Mouse (Mus musculus) heart, embryonic 13.5 days (tissue): ENCODE measurements around the gene Palmd. TPM values are rescaled to one million over a fixed set of nuclear protein-coding genes. Genes with fewer than 3 reads are reported as not detected.

Experiments
- ATAC-seq: fragments of 200-750 bp; cut with Nextera tagmentation; 2 replicates; pipeline ENCODE4 v1.8.0; 2017; ENCODE audit warnings: moderate TSS enrichment; ENCODE audit not compliant: insufficient number of reproducible peaks, low FRiP score, low TSS enrichment; ENCODE audit errors: extremely low read depth
- H3K27ac ChIP-seq: fragments of 300-500 bp; sonication (generic); replicated peaks from 2 replicates; pipeline ENCODE4 v1.5.1; 2015; ENCODE audit warnings: moderate library complexity, mild to moderate bottlenecking, inconsistent platforms
- H3K27me3 ChIP-seq: fragments of 300-500 bp; sonication (generic); replicated peaks from 2 replicates; pipeline ENCODE4 v1.6.1; 2015; ENCODE audit warnings: mild to moderate bottlenecking, inconsistent platforms
- H3K36me3 ChIP-seq: fragments of 300-500 bp; sonication (generic); 2 replicates; pipeline ENCODE4 v1.6.1; 2015; ENCODE audit warnings: mild to moderate bottlenecking, inconsistent platforms
- H3K4me1 ChIP-seq: fragments of 300-500 bp; sonication (generic); 2 replicates; pipeline ENCODE4 v1.6.1; 2015; ENCODE audit warnings: inconsistent platforms
- H3K4me2 ChIP-seq: fragments of 300-500 bp; sonication (generic); 2 replicates; pipeline ENCODE4 v1.6.1; 2015; ENCODE audit warnings: inconsistent platforms, mild to moderate bottlenecking, moderate library complexity
- H3K4me3 ChIP-seq: fragments of 300-500 bp; sonication (generic); 2 replicates; pipeline ENCODE4 v1.5.1; 2015; ENCODE audit warnings: moderate library complexity, mild to moderate bottlenecking, inconsistent platforms
- H3K9ac ChIP-seq: fragments of 300-500 bp; sonication (generic); 2 replicates; pipeline ENCODE4 v1.6.1; 2015; ENCODE audit warnings: inconsistent platforms, mild to moderate bottlenecking, moderate library complexity
- H3K9me3 ChIP-seq: fragments of 300-500 bp; sonication (generic); 2 replicates; pipeline ENCODE4 v1.6.1; 2016; ENCODE audit warnings: inconsistent platforms
- WGBS: fragments of 180-500 bp; shearing (Covaris S2); methylation state at CpG from one replicate; pipeline ENCODE4 v1.1.7; 2015; ENCODE audit warnings: mixed read lengths; 5-methylcytosine and 5-hydroxymethylcytosine counted together
- polyA plus RNA-seq: library from polyadenylated mRNA; unstranded; fragments of >200 nt; fragmentation: Nextera tagmentation; extraction: Ambion mirVana; gene quantifications from 2 replicates; pipeline ENCODE4 v1.2.1, GENCODE M21; 2015

Palmd gene
- 13.2 and 13.6 TPM in 2 replicates for polyA plus RNA-seq

GRCm38 (mm10) chr3:116968540-116968997, at the start of gene Palmd:
Palmd (minus strand) TSS chr3:116968987.
- Histone ChIP-seq H3K9ac (peak within 1 kb of the TSS; percentile 85), H3K9me3 (no peaks in the 10 kb centered on the region), H3K4me1 (peaks cover 14% of the 10 kb centered on the region; the same call in 1 of the 2 replicates), H3K4me2 (peak within 1 kb of the TSS; percentile 76), H3K36me3 (no peaks in the 10 kb centered on the region), H3K27ac (peak within 1 kb of the TSS; percentile 84), H3K4me3 (peak within 1 kb of the TSS; percentile 60), H3K27me3 (no peaks in the 10 kb centered on the region)
- 6% methylated on average over 17 of the region's 17 CpGs for WGBS
- ATAC-seq = no peak

DNA sequence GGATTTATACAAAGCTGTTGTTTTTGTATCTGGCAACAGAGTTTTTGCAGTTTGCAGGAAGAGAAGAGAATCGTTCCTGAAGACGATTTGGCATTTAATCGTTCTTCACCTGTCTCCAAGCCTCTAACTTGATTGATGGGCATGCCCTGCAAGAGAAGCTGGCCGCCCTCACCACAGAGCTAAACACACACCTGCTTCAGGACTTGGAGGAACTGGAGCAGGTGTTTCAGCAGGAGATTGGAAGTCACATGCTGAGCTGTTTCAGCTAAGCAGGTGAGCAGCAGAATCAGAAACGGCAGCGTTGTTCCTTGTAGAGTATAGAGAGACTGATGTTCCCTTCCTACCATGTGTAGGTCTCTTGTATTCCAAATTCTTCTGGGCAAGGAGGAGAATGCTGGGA, 41.4 kb upstream of the Palmd start:
- no peak for ATAC-seq
- no peak overlapping the region for H3K9ac ChIP-seq
- no peaks in the 10 kb centered on the region for H3K9me3 ChIP-seq
- H3K4me3 ChIP-seq = no peak overlapping the region
- no peak overlapping the region for H3K27ac ChIP-seq
- no peaks in the 10 kb centered on the region for H3K27me3 ChIP-seq
- H3K36me3 ChIP-seq = no peaks in the 10 kb centered on the region
- no peaks in the 10 kb centered on the region for H3K4me1 ChIP-seq
- 73% methylated on average over 6 of the region's 6 CpGs for WGBS
- no peak overlapping the region for H3K4me2 ChIP-seq

DNA sequence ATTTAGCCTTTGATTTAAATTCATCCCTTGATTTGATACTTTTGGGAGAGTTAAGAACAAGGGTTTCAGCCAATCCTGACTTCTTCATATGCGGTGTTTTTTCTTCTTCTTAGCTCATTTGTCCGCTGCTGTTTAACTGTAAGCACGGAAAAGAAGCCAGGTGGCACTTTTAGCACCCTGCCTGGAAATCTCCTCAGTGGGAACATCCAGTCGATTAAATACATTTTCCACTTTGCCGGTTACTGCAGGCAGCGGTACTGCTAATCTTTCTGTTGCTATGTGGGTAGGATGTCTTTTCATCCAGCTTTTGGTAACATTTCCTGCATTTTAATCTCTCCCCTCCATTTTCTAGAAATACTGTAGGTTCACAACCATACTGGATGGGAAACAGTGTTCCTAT, 38.6 kb upstream of the Palmd start:
- WGBS = 81% methylated on average over 6 of the region's 6 CpGs
- no peak overlapping the region for H3K4me3 ChIP-seq
- H3K27ac ChIP-seq = no peak overlapping the region
- H3K4me2 ChIP-seq = no peak overlapping the region
- H3K36me3 ChIP-seq = no peaks in the 10 kb centered on the region
- H3K9ac ChIP-seq = no peak overlapping the region
- no peaks in the 10 kb centered on the region for H3K27me3 ChIP-seq
- peaks cover 8% of the 10 kb centered on the region for H3K4me1 ChIP-seq
- no peak for ATAC-seq
- H3K9me3 ChIP-seq = no peaks in the 10 kb centered on the region

GRCm38 (mm10) chr3:117006636-117007035, 37.8 kb upstream of the Palmd start:
- ATAC-seq = no peak
- H3K27ac ChIP-seq = no peak overlapping the region
- no peak overlapping the region for H3K4me3 ChIP-seq
- H3K9ac ChIP-seq = no peak overlapping the region
- no peaks in the 10 kb centered on the region for H3K36me3 ChIP-seq
- H3K4me1 ChIP-seq = peaks cover 8% of the 10 kb centered on the region
- no peaks in the 10 kb centered on the region; the same call in 1 of the 2 replicates for H3K27me3 ChIP-seq
- no peak overlapping the region for H3K4me2 ChIP-seq
- WGBS = 82% methylated on average over 3 of the region's 3 CpGs
- no peaks in the 10 kb centered on the region for H3K9me3 ChIP-seq

DNA sequence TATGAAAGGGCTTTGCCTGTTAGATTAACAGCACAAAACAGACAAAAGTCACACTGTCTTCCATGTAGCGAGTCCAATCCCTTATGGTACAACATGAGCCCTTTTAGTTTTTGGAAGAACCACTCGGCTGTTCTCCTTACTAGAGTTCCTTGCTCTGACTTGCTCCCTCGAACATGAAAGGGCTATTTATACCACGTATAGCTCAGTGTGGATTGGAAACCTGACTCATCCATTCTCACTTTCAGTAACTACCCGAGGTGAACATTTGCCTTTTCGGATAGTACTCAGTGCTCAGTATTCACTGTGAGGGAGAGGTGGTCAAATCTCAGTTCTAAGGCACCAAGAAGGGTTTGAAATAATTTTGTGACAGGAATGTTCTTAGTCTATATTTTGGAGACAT, 34.6 kb upstream of the Palmd start:
- no peak overlapping the region for H3K27ac ChIP-seq
- ATAC-seq = no peak
- no peaks in the 10 kb centered on the region for H3K9me3 ChIP-seq
- peaks cover 8% of the 10 kb centered on the region for H3K4me1 ChIP-seq
- no peak overlapping the region for H3K4me2 ChIP-seq
- no peak overlapping the region for H3K4me3 ChIP-seq
- no peak overlapping the region for H3K9ac ChIP-seq
- WGBS = 56% methylated on average over 6 of the region's 6 CpGs
- H3K27me3 ChIP-seq = no peaks in the 10 kb centered on the region; the same call in 1 of the 2 replicates
- no peaks in the 10 kb centered on the region for H3K36me3 ChIP-seq

- H3K9me3 ChIP-seq = no peaks in the 10 kb centered on the region
- H3K36me3 ChIP-seq = no peaks in the 10 kb centered on the region
- no peak overlapping the region for H3K4me2 ChIP-seq
- no peaks in the 10 kb centered on the region; the same call in 1 of the 2 replicates for H3K27me3 ChIP-seq
- no peak overlapping the region for H3K9ac ChIP-seq
- WGBS = 61% methylated on average over 9 of the region's 9 CpGs
- no peak overlapping the region for H3K4me3 ChIP-seq
- H3K27ac ChIP-seq = no peak overlapping the region
- ATAC-seq = no peak
- H3K4me1 ChIP-seq = peaks cover 8% of the 10 kb centered on the region
Measured at GRCm38 (mm10) chr3:117001686-117002485, 33.1 kb upstream of the Palmd start.

GRCm38 (mm10) chr3:116993011-116993410, 24.2 kb upstream of the Palmd start:
- Histone ChIP-seq H3K4me1 (no peaks in the 10 kb centered on the region), H3K9me3 (no peaks in the 10 kb centered on the region), H3K27me3 (no peaks in the 10 kb centered on the region), H3K36me3 (no peaks in the 10 kb centered on the region), H3K4me3 (no peak overlapping the region), H3K9ac (no peak overlapping the region), H3K4me2 (no peak overlapping the region), H3K27ac (no peak overlapping the region)
- no peak for ATAC-seq
- 75% methylated on average over 2 of the region's 2 CpGs for WGBS

DNA sequence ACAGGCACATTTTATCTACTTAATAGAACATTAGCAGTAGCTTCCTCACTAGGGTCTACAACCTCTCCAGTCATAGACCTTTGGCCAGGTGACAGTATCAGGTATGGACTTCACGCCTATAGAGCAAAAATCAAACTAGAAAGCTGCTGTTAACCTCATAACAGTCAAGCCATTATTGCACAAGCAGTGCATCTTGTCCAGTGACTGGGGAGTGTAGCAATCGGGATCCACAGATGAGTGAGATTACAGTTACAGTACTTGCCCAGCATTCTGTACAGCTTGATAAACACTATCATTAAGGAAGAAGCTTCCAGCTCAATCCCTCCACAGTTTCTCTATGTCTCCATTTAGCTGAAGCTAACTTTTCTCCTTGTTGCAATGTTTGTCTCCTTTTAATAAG, 22.4 kb upstream of the Palmd start:
- Histone ChIP-seq H3K4me1 (no peaks in the 10 kb centered on the region), H3K36me3 (no peaks in the 10 kb centered on the region), H3K27me3 (no peaks in the 10 kb centered on the region), H3K9ac (no peak overlapping the region), H3K27ac (no peak overlapping the region), H3K9me3 (no peaks in the 10 kb centered on the region), H3K4me3 (no peak overlapping the region), H3K4me2 (no peak overlapping the region)
- 81% methylated on average over 2 of the region's 2 CpGs for WGBS
- ATAC-seq = no peak

- no peaks in the 10 kb centered on the region for H3K36me3 ChIP-seq
- H3K4me3 ChIP-seq = no peak overlapping the region
- H3K27me3 ChIP-seq = no peaks in the 10 kb centered on the region
- no peak overlapping the region for H3K27ac ChIP-seq
- H3K9ac ChIP-seq = no peak overlapping the region
- no peaks in the 10 kb centered on the region for H3K9me3 ChIP-seq
- 0 out of 2 replicates have a peak, but pooled peaks cover 2% of the 10 kb centered on the region for H3K4me1 ChIP-seq
- 70% methylated on average over 3 of the region's 3 CpGs for WGBS
- H3K4me2 ChIP-seq = no peak overlapping the region
- no peak for ATAC-seq
Measured at GRCm38 (mm10) chr3:116988221-116988620, 19.4 kb upstream of the Palmd start.

GRCm38 (mm10) chr3:116986451-116986850, 17.7 kb upstream of the Palmd start:
- no peak overlapping the region for H3K9ac ChIP-seq
- no peak overlapping the region for H3K4me3 ChIP-seq
- no peaks in the 10 kb centered on the region for H3K9me3 ChIP-seq
- no peak overlapping the region for H3K27ac ChIP-seq
- H3K4me2 ChIP-seq = no peak overlapping the region
- H3K4me1 ChIP-seq = 0 out of 2 replicates have a peak, but pooled peaks cover 2% of the 10 kb centered on the region
- H3K27me3 ChIP-seq = no peaks in the 10 kb centered on the region
- no peaks in the 10 kb centered on the region for H3K36me3 ChIP-seq
- ATAC-seq = no peak
- WGBS = 49% methylated on average over 2 of the region's 2 CpGs

DNA sequence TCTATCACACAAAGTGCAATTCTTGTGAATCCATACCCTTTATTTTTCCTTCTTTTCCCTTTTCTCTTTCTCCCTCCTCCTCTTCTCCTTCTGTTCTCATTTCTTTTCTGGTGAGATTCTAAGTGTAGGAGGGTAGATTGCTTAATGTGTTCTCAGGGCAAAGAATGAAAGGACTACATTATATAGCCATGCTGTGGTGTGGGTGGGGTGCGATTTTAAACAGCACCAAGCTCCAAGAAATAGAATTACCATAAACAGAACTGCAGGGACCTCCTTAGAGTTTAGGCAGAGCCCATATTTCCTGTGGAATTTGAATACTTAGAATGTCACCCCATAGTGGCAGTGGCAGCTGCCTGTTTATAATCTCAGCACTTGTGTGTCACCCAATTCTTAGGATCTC, 17.0 kb upstream of the Palmd start:
- no peaks in the 10 kb centered on the region for H3K9me3 ChIP-seq
- H3K4me3 ChIP-seq = no peak overlapping the region
- ATAC-seq = no peak
- WGBS = 70% methylated on average over 1 of the region's 1 CpGs
- H3K4me1 ChIP-seq = 0 out of 2 replicates have a peak, but pooled peaks cover 2% of the 10 kb centered on the region
- no peaks in the 10 kb centered on the region for H3K36me3 ChIP-seq
- no peak overlapping the region for H3K27ac ChIP-seq
- H3K27me3 ChIP-seq = no peaks in the 10 kb centered on the region
- H3K9ac ChIP-seq = no peak overlapping the region
- H3K4me2 ChIP-seq = no peak overlapping the region

DNA sequence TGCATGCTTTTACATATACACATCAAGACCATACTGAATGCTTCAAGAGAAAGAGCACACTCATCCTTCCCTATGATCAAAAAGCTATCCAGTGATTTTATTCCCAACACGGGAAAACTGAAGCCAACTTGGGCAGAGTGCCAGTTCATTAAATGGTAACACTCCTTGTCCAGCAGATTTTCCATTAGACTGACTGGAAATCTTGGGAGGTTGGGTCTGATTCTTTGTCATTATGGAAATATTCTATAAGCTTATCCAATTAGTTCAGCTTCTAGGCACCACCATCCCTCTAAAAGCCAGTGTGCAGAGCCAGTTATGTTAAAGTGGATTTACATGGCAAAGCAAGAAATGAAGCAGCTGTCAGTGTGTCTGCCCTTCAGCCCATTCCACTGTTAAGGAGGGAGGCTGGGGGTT, 16.3 kb upstream of the Palmd start:
- no peaks in the 10 kb centered on the region for H3K27me3 ChIP-seq
- WGBS = 32% methylated on average over 1 of the region's 1 CpGs
- H3K4me1 ChIP-seq = 0 out of 2 replicates have a peak, but pooled peaks cover 2% of the 10 kb centered on the region
- H3K9ac ChIP-seq = no peak overlapping the region
- no peak overlapping the region for H3K4me2 ChIP-seq
- H3K9me3 ChIP-seq = no peaks in the 10 kb centered on the region
- ATAC-seq = no peak
- no peaks in the 10 kb centered on the region for H3K36me3 ChIP-seq
- H3K4me3 ChIP-seq = no peak overlapping the region
- no peak overlapping the region for H3K27ac ChIP-seq
